Mouse (Mus musculus) cerebellum, adult 11 months (tissue): Measurements from ENCODE around the gene Cab39l.

ENCODE experiments used
- DNase-seq: peaks from one replicate; pipeline ENCODE4 v3.0.0; 2022

The Cab39l gene

GRCm38 (mm10) chr14:59633988-59634387 is 193.2 kb downstream of the Cab39l start:
- no peak for DNase-seq
